Mouse (Mus musculus): ENCODE results near the gene Mea1.

The Mea1 gene

DNA sequence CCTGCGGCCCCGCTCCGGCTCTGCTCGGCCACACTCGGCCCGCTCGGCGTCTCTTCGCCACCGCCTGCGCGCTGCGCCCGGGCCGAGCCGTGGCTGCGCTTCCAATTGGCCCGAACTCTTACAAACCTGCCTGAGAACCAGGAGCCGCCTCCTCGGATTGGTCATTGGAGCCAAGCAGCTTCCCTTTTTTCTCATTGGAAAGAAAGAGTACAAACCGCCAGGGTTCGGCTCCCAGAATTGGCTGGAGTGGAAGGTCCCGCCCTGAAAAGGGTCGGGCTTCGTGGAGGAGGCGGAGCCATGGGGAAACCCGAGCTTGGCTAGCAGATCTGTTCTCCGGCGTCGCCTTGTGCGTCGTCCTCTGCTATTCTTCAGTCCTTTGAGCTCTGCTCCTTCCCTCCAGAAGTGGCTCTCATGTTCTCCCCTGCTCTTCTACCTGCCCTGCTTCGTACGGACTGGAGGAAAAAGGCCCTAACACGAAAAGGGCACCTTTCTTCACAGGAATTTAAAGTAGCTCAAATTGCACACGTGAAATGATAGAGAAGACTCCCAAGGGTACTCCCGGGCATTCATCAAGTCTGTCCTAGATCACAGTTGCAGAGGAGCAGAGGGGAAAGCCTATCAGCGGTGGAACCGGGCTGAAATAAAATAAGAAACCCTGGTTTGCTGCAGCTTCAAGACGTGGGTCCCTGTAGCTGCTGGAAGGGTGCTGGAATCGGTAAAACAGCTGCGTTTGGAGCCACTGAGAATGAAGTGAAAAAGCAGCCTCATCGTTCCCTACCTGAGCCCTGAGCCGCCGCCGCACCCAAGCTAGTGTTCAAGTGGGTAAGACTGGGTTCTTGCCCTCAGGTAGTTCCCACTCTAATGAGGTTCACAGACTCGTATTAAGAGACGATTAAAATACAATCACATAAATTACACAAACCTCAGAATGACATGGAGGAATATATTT, 26.6 kb downstream of the Mea1 start, which contains the start of gene Ppp2r5d:
Gene Ppp2r5d (minus strand): TSS at position 225 of the 949 bp plus-strand sequence.
- peak; percentile 86 to 95 for DNase-seq (ENCODE audit: low spot score in 2 of 2)

DNA sequence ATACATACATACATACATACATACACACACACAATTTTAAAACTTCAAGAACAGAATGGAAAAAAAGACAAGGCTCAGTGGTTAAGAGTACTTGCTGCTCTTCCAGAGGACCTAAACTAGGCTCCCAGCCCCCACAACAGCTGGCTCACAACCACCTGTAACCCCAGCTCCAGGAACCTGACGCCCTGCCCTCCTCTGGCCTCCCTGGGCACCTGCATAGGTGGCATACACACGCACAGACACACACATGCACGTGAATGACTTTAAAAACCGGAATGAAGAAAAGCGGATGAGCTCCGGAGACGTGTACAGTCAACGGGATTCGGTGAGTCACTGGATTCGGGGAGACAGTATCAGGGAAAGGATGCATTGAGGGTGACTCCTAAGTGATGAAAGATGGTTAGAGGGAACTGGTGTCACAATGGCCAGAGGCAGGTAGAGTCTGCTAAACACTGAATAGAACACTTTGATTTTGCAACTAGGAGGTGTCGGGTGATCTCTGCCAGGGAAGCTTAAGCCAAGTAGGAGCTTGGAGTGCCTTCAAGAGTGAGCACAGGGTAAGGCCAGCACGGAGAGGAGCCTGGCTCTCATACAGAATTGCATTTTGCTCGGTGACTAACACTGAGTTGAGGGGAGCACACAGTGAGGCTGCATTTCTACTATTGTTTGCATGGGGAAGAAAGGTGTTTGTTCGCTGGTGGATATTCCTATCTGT, 27.9 kb downstream of the Mea1 start:
- no peak for DNase-seq (ENCODE audit: low spot score in 2 of 2)

DNA sequence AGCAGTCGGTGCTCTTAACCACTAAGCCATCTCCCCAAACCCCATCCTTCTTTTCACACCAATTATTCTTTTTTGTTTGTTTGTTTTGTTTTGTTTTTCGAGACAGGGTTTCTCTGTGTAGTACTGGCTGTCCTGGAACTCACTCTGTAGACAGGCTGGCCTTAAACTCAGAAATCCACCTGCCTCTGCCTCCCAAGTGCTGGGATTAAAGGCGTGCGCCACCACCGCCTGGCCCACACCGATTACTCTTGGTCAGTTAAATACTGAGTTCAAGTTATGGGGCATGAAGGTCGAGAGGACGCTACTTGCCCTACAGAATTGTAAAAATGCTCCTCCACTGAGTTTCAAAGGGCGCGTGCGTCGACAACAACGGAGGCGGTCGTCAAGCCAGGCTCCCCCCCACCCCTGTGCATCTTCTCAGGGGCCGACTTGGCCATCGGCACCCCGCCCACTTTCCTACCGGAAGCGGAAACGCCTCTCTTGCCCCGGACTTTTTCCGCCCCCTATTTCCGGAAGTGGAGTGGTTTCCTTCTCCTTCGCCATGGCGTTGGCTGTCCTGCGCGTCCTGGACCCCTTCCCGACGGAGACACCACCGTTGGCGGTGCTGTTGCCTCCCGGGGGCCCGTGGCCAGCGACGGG, 32.5 kb downstream of the Mea1 start, which contains the start of gene Pex6:
Gene Pex6 (plus strand): TSS at position 505 of the 639 bp plus-strand sequence.
- DNase-seq (ENCODE audit: low spot score in 2 of 2), result peak; percentile 83 to 93

DNA sequence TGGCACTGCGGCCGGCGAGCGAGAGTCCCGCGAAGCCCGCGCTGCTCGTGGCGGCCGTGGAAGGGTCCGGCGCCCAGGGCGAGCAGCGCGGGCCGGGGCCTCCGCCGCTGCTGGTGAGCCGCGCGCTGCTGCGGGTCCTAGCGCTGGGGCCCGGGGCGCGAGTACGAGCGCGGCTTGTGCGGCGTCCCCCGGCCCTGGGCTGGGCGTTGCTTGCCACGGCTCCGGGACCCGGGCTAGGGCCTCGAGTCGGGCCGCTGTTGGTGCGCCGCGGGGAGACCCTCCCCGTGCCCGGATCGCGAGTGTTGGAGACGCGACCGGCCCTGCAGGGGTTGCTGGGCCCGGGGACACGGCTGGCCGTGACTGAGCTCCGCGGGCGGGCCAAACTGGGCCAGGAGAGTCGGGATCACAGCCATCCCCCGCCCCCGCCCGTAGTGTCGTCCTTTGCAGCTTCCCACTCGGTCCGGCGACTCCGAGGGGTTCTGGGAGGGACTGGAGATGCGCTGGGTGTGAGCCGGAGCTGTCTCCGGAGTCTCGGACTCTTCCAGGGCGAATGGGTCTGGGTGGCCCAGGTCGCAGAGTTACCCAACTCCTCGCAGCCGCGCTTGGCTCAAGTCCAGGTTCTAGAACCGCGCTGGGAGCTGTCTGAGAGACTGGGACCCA, 33.1 kb downstream of the Mea1 start:
- peak; percentile 61 to 75 for DNase-seq (ENCODE audit: low spot score in 2 of 2)

DNA sequence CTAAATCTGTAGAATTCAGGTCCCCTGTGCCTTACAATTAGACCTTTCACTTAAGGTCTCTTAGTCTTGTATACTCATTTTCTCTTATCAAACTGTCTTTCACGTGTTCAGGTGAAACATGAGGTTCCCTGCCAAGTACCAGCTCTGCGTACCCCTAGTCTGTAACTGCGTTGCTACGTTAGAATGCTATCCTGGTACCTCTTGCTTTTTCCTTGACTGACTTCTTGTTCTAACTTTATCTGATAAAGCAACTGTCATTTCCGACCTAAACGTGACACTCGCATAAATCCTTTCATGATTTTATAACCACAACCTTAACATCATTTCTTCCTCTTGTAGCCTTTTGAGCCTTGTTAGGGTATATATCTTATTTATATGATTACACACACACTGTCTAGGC, 33.8 kb downstream of the Mea1 start:
- no peak for DNase-seq (ENCODE audit: low spot score in 2 of 2)

DNA sequence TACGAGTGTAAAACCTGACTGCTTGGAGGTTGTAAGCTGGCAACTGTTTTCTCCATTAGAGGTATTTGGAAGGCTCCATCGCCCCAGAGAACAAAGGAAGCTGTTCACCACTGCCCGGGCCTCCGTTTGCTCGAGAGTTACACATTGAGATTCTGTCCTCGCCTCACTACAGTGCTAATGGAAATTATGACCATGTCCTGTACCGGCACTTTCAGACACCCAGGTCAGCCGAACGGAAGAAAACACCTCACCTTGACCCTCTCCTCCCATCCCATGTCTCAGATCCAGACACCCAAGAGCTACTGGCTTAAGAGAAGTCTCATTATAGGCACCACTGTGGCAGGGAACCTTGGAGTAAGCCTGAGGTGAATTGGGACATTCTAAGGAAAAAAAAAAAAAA, 35.3 kb downstream of the Mea1 start:
- no peak for DNase-seq (ENCODE audit: low spot score in 2 of 2)

DNA sequence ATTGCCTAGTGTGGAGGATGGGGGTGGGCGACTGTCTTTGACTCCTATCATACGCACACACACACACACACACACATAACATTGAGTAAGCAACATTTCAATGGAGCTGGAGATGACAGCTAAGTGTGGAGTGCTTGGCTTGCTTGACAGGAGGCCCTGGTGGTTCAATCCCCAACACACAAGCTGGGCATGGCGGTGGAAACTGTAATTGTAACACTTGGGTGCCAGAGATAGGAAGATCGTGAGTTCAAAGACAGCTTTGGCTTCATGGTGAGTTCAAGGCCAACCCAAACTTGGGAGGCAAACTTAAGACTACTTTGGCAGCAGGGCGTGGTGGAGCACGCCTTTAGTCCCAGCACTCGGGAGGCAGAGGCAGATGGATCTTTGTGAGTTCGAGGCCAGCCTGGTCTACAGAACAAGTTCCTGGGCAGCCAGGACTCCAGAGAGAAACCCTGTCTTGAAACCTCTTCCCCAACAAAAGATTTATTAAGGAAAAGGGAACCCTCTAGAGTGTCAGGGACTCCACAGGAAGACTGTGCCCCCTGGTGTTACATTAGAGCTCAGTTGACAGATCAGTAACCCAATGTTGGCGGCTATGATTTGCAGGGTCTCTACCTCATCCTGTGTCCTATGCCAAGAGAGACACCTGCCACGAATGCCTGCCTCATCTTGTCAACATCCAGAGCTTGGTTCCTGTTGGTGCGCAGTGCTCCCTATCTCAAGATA, 36.3 kb downstream of the Mea1 start:
- no peak for DNase-seq (ENCODE audit: low spot score in 2 of 2)

DNA sequence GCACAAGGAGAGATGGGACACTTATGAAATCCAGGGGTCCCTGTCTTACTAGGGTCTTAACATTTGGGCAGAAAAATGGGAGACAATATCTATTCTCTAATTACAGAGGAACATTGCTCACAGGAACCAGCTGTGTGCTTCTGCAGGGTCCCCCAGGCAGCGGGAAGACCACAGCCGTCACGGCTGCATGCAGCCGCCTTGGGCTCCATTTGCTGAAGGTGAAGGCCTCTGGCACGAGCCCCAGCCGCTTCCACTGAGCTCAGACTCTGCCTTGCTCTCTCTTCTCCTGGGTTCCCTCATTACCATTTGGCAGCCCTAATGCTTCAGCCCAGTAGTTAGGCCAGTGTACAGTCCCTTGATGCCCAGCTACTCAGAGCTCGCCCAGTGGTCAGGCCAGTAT, 42.5 kb downstream of the Mea1 start:
- no peak for DNase-seq (ENCODE audit: low spot score in 2 of 2)

DNA sequence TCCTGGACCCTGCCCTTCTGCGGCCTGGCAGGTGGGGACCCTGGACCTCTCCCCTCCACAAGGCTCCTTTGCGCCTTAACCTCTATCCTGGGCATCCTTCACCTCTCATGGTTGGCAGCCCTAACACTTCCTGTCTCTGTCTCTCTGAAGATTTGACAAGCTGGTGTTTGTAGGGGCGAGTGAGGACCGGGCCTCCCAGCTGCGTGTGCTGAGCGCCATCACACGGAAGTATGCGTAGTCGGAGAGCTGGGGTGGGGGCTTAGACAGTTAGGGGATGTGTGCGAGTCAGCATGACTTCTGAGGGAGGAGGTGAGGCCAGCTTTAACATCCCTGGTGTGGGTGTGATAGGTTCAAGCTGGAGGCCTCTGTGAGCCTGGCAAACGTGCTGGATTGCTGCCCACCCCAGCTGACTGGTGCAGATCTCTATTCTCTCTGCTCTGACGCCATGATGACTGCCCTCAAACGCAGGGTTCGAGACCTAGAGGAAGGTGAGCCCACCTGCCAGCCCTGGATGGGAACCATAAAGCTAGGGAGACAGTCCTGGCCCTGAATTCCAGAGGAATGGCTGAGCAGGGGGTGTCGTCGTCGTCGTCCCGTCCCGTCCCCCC, 46.0 kb downstream of the Mea1 start:
- DNase-seq (ENCODE audit: low spot score in 2 of 2), result no peak

DNA sequence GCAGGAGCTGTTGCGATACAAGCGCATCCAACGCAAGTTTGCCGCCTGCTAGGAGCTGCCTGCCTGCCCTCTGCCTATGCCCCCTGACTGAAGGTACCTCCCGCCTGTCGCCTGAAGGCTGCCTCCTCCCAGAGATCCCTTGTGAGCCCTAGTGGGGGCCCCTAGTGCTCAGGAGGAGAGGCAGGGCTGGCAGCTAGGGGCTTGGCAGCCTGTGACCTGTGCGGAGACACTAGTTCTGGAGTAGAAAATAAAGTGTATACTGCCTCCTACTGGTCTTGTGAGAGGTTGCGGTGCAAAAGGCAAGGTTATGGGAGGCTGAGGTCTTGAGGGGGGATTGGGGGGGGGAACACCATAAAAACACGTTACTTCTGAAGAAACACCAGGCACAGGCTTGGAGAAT, 46.7 kb downstream of the Mea1 start:
- peak in 1 of 2 experiments; percentile 47 for DNase-seq (ENCODE audit: low spot score in 2 of 2)

DNA sequence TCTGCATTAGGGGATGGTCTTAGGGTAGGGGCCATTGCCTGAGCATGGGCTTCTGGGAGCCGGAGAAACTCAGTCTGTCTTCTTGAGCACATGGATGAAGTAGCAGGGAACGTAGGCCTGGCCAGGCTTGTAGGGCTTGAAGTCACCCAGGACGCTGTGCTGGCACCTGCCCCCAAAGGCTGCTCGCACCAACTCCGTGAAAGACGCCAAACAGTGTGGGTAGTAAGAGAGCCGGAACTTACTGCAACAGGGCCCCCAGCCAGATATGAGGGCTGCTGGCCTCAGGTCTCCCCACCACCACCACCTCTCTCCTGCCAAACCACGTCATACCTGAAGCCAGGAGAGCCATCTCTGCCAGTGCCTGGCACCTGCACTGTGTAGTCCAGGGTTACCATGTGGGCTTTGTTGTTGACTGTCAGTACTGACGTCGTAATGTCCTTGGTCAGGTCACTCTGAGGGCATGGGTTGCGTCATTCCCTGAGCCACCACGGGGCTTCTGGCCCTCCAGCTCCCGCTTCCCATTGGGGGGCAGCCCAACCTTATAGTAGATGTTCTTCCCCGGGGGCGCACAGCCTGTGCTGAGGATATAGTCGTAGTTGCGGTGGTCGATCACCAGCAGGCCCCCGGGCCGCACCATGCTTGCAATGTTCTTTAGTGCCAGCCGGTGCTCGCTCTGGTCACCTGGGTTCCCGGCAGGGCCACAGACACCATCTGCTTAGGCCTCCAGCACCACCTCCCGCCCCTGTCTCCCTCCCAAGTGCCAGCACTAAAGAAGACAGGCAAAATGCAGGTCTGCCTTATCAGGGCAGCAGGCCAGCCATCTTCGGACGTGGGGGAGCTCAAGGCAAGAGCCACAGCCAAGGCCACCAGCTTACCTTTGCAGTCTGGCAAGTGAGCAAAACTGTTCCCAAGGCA, 47.4 kb downstream of the Mea1 start:
- no peak for DNase-seq (ENCODE audit: low spot score in 2 of 2)

DNA sequence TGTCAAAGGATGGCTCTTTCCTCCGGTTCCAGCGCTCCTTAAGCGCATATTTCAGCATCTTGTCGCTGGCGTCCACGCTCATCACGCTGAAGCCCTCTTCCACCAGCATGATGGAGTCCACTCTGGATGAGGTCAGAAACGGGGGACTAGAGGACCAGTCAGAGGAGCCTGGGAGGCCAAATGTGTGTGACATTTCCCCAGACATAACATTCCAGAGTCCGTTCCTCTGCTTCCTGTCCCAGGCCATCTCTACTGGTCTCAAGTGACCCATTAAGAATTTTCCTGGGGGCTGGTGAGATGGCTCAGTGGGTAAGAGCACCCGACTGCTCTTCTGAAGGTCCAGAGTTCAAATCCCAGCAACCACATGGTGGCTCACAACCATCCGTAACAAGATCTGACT, 48.7 kb downstream of the Mea1 start:
- DNase-seq (ENCODE audit: low spot score in 2 of 2), result no peak

DNA sequence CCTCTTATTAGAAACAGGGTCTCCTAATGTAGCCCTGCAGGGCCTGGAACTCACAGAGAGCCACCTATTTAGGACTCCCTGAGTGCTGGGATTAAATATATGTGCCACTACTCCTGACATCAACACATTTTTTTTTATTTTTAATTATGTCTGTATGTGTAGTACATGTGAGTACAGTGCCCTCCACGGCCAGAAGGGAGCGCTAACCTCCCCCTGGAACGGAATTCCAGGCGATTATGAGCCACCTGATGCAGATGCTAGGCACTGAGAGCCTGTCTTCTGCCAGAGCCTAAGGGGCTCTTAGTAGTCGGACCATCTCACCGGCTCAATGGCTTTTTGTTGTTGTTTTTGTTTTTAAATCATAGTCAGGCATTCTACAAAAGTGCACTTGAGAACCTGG, 49.4 kb downstream of the Mea1 start:
- peak in 1 of 2 experiments; percentile 47 for DNase-seq (ENCODE audit: low spot score in 2 of 2)

DNA sequence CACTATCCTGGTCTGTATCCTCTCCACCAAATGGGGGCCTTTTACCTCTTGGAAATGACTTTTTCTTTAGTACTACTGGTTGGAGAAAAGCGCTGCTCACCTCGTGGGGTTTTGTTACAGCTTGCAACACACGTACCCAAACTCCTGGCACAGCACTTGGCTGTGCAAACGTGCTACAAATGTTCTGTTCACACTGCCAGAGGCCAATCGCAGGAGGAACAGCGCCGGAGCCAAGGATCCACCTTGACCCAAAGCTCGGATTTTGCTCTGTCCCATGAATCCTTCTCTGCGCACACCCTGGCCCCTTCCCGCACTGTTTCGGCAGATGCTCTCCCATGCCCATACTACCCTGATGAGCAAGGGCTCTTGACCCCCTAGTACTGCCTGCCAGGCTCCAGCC, 49.9 kb downstream of the Mea1 start:
- no peak for DNase-seq (ENCODE audit: low spot score in 2 of 2)

DNA sequence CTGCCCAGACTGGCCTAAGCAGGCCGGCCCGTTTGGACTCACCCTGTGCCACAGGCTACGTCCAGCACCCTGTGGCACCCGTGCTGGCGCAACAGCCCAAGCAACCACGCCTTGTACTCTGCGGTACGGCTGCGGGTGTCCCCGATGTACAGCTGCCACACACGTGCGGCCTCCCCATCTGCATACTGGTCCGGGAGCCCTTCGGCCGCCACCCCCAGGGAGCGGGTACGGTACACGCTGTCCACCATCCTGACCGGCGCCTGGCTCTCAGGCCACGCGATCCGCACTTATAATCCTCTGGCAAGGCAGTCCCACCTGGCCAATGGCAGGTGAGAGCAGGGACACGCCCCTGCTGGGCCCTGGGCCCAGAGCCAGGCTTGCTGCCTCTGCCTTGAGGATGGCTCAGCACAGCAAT, 50.3 kb downstream of the Mea1 start, which contains the start of gene Gnmt:
Gene Gnmt (minus strand): TSS at position 265 of the 415 bp plus-strand sequence.
- DNase-seq (ENCODE audit: low spot score in 2 of 2), result no peak

All from spleen, postnatal 10 days (tissue).